Mouse (Mus musculus): ENCODE data around the gene Vcan. TPM values are rescaled to one million over a fixed set of nuclear protein-coding genes. Genes with fewer than 3 reads are reported as not detected.

Gene Vcan
- polyA plus RNA-seq, 1 experiment: 2.7 TPM

DNA sequence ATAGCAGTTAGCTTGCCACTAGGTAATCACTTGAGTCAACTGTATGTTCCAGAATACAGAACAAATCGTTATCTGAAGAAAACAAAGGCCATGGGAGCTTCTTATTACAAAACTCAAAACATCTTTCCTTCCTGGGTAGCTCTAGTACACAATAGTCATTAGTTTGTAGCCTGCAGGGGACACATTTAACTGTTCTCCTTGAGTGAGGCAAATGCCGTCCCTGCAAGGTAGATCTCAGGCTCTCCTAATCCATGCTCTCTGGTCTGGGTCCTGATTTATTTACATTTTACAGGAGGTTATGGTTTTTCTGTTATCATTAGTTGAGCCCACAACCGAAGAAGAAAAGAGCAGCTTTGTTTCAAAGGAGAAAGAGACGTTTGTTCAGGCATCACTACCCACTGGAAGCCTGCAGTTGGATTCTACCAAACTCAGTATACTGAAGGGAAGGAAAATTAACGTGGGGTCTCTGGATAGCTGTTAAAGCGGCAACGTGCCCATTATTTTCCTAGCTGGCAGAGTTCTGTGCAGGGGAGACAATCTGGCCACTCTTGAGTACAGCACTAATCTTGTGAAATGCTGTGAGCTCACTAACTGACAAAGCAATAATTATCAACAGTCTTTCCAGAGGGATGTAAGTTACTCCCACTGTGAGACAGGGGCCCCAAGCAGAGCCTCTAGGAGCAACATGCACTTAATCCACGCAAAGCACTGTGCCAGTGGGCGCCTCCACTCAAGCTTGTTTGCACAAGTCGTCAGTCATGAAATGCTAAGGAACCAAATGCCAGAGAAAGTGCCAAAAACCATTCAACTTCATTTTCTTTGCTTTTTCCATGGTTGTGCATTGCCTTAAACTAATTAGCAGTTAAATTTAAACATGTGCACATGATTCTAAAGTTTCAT is 73.1 kb downstream of the Vcan start:
- no peaks in the 10 kb centered on the region for H3K36me3 ChIP-seq (ENCODE audit: control insufficient read depth, insufficient read depth, low read length)
- 87% methylated on average over 10 of the region's 10 CpGs for WGBS
- no peak overlapping the region for H3K27ac ChIP-seq (ENCODE audit: control insufficient read depth, insufficient read depth, low read length)
- H3K4me1 ChIP-seq (replicated peaks; ENCODE audit: control insufficient read depth, insufficient read depth, low read length): no peaks in the 10 kb centered on the region
- no peak for DNase-seq
- H3K27me3 ChIP-seq (ENCODE audit: control insufficient read depth, insufficient read depth, low read length): no peaks in the 10 kb centered on the region
- H3K4me3 ChIP-seq (ENCODE audit: control insufficient read depth, insufficient read depth, low read length): no peak overlapping the region
- TF ChIP-seq CTCF (IDR thresholded peaks at IDR 0.05; ENCODE audit: borderline replicate concordance, control insufficient read depth, extremely low read depth, insufficient read depth, low read length, poor library complexity) (no peak), POLR2A (IDR thresholded peaks at IDR 0.05; ENCODE audit: control insufficient read depth, extremely low read depth, insufficient read depth, low read length, poor library complexity) (no peak)

DNA sequence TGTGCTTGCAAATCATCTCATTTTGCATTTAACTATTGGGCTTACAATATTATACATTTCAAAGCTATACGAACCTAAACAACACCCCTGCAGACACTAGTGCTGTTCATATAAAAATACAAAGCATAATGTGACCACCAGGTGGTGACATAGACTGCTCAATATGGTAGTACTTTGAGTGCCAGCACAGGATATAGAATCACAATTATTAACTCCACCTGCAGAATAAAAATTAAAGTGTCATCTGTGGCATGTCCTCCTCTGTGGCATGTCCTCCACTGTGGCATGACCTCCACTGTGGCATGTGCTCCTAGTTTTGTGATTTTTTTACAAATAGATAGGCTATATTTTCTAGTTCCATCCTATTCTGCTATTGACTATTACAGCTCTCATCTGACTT is 74.2 kb downstream of the Vcan start:
- Histone ChIP-seq H3K4me1 (replicated peaks; ENCODE audit: control insufficient read depth, insufficient read depth, low read length) (no peaks in the 10 kb centered on the region), H3K4me3 (ENCODE audit: control insufficient read depth, insufficient read depth, low read length) (no peak overlapping the region), H3K27ac (ENCODE audit: control insufficient read depth, insufficient read depth, low read length) (no peak overlapping the region), H3K36me3 (ENCODE audit: control insufficient read depth, insufficient read depth, low read length) (no peaks in the 10 kb centered on the region), H3K27me3 (ENCODE audit: control insufficient read depth, insufficient read depth, low read length) (no peaks in the 10 kb centered on the region)
- 47% methylated on average over 1 of the region's 1 CpGs for WGBS
- TF ChIP-seq CTCF (IDR thresholded peaks at IDR 0.05; ENCODE audit: borderline replicate concordance, control insufficient read depth, extremely low read depth, insufficient read depth, low read length, poor library complexity) (no peak), POLR2A (IDR thresholded peaks at IDR 0.05; ENCODE audit: control insufficient read depth, extremely low read depth, insufficient read depth, low read length, poor library complexity) (no peak)
- no peak for DNase-seq

DNA sequence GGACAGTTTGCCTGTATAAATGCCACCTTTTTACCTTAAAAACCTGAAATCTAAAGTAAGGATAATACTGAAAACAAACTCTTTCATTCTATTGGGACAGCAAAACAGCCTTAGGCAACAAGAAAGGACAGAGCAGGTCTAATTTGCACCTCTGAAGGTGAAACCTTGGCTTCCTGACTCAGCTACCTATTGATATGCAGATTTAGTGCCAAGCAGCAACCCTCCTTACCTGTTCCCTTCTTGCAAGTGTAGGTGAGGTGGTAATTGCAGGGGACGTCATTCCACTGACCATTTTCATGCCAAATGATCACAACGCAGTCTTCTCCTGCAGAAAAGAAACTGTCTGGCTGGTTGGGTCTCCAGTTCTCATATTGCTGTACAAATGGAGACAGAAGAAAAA is 80.6 kb downstream of the Vcan start:
- no peak overlapping the region for H3K4me3 ChIP-seq (ENCODE audit: control insufficient read depth, insufficient read depth, low read length)
- TF ChIP-seq POLR2A (IDR thresholded peaks at IDR 0.05; ENCODE audit: control insufficient read depth, extremely low read depth, insufficient read depth, low read length, poor library complexity) (no peak), CTCF (IDR thresholded peaks at IDR 0.05; ENCODE audit: borderline replicate concordance, control insufficient read depth, extremely low read depth, insufficient read depth, low read length, poor library complexity) (no peak)
- WGBS: 91% methylated on average over 2 of the region's 2 CpGs
- no peak overlapping the region for H3K27ac ChIP-seq (ENCODE audit: control insufficient read depth, insufficient read depth, low read length)
- H3K27me3 ChIP-seq (ENCODE audit: control insufficient read depth, insufficient read depth, low read length): no peaks in the 10 kb centered on the region
- H3K4me1 ChIP-seq (replicated peaks; ENCODE audit: control insufficient read depth, insufficient read depth, low read length): no peaks in the 10 kb centered on the region
- no peak for DNase-seq
- no peaks in the 10 kb centered on the region for H3K36me3 ChIP-seq (ENCODE audit: control insufficient read depth, insufficient read depth, low read length)

DNA sequence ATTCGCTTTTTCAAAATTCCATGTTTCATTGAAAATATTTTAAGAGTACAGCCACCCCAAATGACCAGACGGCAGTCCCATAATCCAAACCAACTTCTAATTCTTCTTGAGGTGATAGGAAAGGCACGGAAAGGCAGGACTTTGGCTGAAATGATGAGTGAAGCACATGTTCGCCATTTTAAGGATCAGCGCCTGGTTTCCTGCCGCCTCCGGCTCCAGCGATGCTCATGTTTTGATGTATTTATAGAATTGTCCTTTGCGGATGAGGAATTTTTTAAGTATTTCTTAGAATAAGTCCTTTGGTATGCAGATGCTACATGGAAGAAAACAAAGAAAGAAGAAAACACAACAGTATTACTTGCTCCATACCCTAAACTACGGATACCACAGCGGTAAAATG is 85.3 kb downstream of the Vcan start:
- Histone ChIP-seq H3K27ac (ENCODE audit: control insufficient read depth, insufficient read depth, low read length) (no peak overlapping the region), H3K36me3 (ENCODE audit: control insufficient read depth, insufficient read depth, low read length) (no peaks in the 10 kb centered on the region), H3K4me1 (replicated peaks; ENCODE audit: control insufficient read depth, insufficient read depth, low read length) (no peaks in the 10 kb centered on the region), H3K27me3 (ENCODE audit: control insufficient read depth, insufficient read depth, low read length) (no peaks in the 10 kb centered on the region), H3K4me3 (ENCODE audit: control insufficient read depth, insufficient read depth, low read length) (no peak overlapping the region)
- 98% methylated on average over 11 of the region's 11 CpGs for WGBS
- no peak for TF ChIP-seq CTCF (IDR thresholded peaks at IDR 0.05; ENCODE audit: borderline replicate concordance, control insufficient read depth, extremely low read depth, insufficient read depth, low read length, poor library complexity)
- TF ChIP-seq POLR2A (IDR thresholded peaks at IDR 0.05; ENCODE audit: control insufficient read depth, extremely low read depth, insufficient read depth, low read length, poor library complexity): no peak
- DNase-seq: no peak

DNA sequence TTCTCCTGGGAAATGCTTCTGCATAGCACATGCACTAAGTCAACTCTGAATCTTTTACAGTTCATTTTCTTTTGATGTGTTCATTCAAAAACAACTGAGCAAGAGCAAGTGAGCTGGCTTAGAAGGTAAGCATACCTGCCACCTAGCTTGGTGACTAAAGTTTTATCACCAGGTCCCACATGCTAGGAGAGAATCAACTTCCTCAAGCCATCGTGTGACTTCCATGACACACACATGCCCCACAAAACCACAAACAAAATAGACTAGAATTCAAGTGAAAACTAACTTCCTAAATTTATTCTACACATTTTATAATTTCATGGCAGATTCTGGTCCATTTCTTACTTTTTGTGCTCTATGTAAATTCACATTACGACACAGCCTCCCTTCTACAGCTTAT is 89.0 kb downstream of the Vcan start:
- no peak for DNase-seq
- no peak overlapping the region for H3K27ac ChIP-seq (ENCODE audit: control insufficient read depth, insufficient read depth, low read length)
- TF ChIP-seq POLR2A (IDR thresholded peaks at IDR 0.05; ENCODE audit: control insufficient read depth, extremely low read depth, insufficient read depth, low read length, poor library complexity): no peak
- TF ChIP-seq CTCF (IDR thresholded peaks at IDR 0.05; ENCODE audit: borderline replicate concordance, control insufficient read depth, extremely low read depth, insufficient read depth, low read length, poor library complexity): no peak
- no peaks in the 10 kb centered on the region for H3K4me1 ChIP-seq (replicated peaks; ENCODE audit: control insufficient read depth, insufficient read depth, low read length)
- H3K27me3 ChIP-seq (ENCODE audit: control insufficient read depth, insufficient read depth, low read length): no peaks in the 10 kb centered on the region
- 42% methylated on average over 2 of the region's 2 CpGs for WGBS
- no peak overlapping the region for H3K4me3 ChIP-seq (ENCODE audit: control insufficient read depth, insufficient read depth, low read length)
- no peaks in the 10 kb centered on the region for H3K36me3 ChIP-seq (ENCODE audit: control insufficient read depth, insufficient read depth, low read length)

DNA sequence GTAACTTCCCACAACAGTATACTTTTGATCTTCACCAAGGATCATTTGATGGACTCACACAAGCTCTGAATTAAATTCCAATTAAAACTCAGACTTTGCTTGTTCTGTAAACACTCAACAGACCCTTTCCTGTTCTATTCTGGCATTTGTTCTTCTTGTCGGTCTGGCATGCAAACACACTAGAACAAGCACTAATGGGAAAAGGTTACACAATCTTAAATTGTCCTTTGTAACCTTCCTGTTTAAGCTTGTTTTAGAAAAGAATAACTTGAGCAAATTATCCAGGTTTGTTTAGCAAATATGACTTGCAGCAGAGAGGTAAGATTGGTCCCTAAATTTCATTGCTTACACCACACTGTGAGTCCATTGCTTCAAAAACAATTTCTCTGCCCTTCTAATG is 89.5 kb downstream of the Vcan start:
- no peak for DNase-seq
- 52% methylated on average over 1 of the region's 1 CpGs for whole genome bisulfite sequencing
- H3K4me3 ChIP-seq (ENCODE audit: control insufficient read depth, insufficient read depth, low read length): no peak overlapping the region
- no peaks in the 10 kb centered on the region for H3K36me3 ChIP-seq (ENCODE audit: control insufficient read depth, insufficient read depth, low read length)
- no peak overlapping the region for H3K27ac ChIP-seq (ENCODE audit: control insufficient read depth, insufficient read depth, low read length)
- H3K27me3 ChIP-seq (ENCODE audit: control insufficient read depth, insufficient read depth, low read length): no peaks in the 10 kb centered on the region
- H3K4me1 ChIP-seq (replicated peaks; ENCODE audit: control insufficient read depth, insufficient read depth, low read length): no peaks in the 10 kb centered on the region
- TF ChIP-seq POLR2A (IDR thresholded peaks at IDR 0.05; ENCODE audit: control insufficient read depth, extremely low read depth, insufficient read depth, low read length, poor library complexity) (no peak), CTCF (IDR thresholded peaks at IDR 0.05; ENCODE audit: borderline replicate concordance, control insufficient read depth, extremely low read depth, insufficient read depth, low read length, poor library complexity) (no peak)
